Mouse (Mus musculus) stomach, embryonic 14.5 days (tissue): ENCODE data around the gene Iqsec2. TPM values are rescaled to one million over a fixed set of nuclear protein-coding genes. Genes with fewer than 3 reads are reported as not detected.
"Not testable (repeated sequence)": the region's sequence is repeated elsewhere in the genome, so short reads cannot be mapped to it uniquely, and the experiment has no call there.

Experiments used
- ATAC-seq: fragments of 200-750 bp; cut with Nextera tagmentation; 2 replicates; pipeline ENCODE4 v1.8.0; 2017; ENCODE audit warnings: low read depth, moderate TSS enrichment; ENCODE audit not compliant: insufficient number of reproducible peaks, insufficient read depth, low FRiP score
- H3K27ac ChIP-seq: fragments of 300-500 bp; sonication (generic); 2 replicates; pipeline ENCODE4 v1.5.1; 2014; ENCODE audit warnings: mild to moderate bottlenecking, low read length, moderate library complexity, mixed read lengths
- H3K27me3 ChIP-seq: fragments of 300-500 bp; sonication (generic); 2 replicates; pipeline ENCODE4 v1.6.1; 2014; ENCODE audit warnings: low read length, control low read depth, mixed read lengths; ENCODE audit not compliant: control insufficient read depth, insufficient read depth
- H3K36me3 ChIP-seq: fragments of 300-500 bp; sonication (generic); 2 replicates; pipeline ENCODE4 v1.6.1; 2014; ENCODE audit warnings: mild to moderate bottlenecking, control low read depth, low read length, moderate library complexity, mixed read lengths; ENCODE audit not compliant: control insufficient read depth, insufficient read depth
- H3K4me1 ChIP-seq: fragments of 300-500 bp; sonication (generic); 2 replicates; pipeline ENCODE4 v1.6.1; 2014; ENCODE audit warnings: low read length, control low read depth, mixed read lengths; ENCODE audit not compliant: control insufficient read depth, insufficient read depth
- H3K4me2 ChIP-seq: fragments of 300-500 bp; sonication (generic); replicated peaks from 2 replicates; pipeline ENCODE4 v1.6.1; 2014; ENCODE audit warnings: low read depth, low read length, control low read depth
- H3K4me3 ChIP-seq: fragments of 300-500 bp; sonication (generic); 2 replicates; pipeline ENCODE4 v1.5.1; 2014; ENCODE audit warnings: low read depth, low read length, control low read depth
- H3K9ac ChIP-seq: fragments of 300-500 bp; sonication (generic); replicated peaks from 2 replicates; pipeline ENCODE4 v1.6.1; 2014; ENCODE audit warnings: low read depth, mild to moderate bottlenecking, control low read depth, low read length, moderate library complexity, mixed read lengths
- H3K9me3 ChIP-seq: fragments of 300-500 bp; sonication (generic); 2 replicates; pipeline ENCODE4 v1.6.1; 2016; ENCODE audit warnings: low read depth, low read length, control low read depth; ENCODE audit not compliant: control insufficient read depth
- WGBS: fragments of 180-500 bp; shearing (Covaris S2); extraction: QIAGEN DNeasy Blood & Tissue Kit; methylation state at CpG from one replicate; pipeline ENCODE4 v1.1.7; 2014; 5-methylcytosine and 5-hydroxymethylcytosine counted together
- polyA plus RNA-seq: library from polyadenylated mRNA; unstranded; fragments of >200 nt; fragmentation: Nextera tagmentation; extraction: Ambion mirVana; gene quantifications from 2 replicates; pipeline ENCODE4 v1.2.1, GENCODE M21; 2014

Iqsec2 gene
- polyA plus RNA-seq, 1 experiment from 2014 or later = 4.8 TPM

DNA sequence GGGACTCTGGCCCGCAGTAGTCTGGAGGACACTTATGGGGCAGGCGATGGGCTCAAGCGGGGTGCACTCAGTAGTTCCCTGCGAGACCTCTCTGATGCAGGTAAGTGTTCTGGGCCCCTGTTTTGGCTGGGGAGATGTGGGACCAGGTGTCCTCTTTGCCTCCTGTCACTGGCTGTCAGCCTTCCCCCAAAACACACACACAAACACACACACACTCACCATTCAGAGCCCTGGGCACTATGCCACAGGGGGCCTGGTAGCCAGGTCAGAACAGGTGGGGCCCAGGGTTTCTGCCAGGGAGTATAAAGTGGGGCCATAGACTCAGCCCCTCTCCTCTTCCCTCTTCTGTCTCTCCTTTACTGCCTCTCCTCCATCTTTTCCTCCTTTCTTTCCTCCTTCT lies 77.7 kb downstream of the Iqsec2 start:
- Histone ChIP-seq H3K36me3 (no peaks in the 10 kb centered on the region; the same call in 1 of the 2 replicates), H3K4me2 (no peak overlapping the region), H3K27ac (no peak overlapping the region), H3K4me3 (no peak overlapping the region), H3K9ac (no peak overlapping the region), H3K9me3 (no peaks in the 10 kb centered on the region), H3K4me1 (no peaks in the 10 kb centered on the region), H3K27me3 (no peaks in the 10 kb centered on the region)
- WGBS = 70% methylated on average over 4 of the region's 4 CpGs
- ATAC-seq = no peak

DNA sequence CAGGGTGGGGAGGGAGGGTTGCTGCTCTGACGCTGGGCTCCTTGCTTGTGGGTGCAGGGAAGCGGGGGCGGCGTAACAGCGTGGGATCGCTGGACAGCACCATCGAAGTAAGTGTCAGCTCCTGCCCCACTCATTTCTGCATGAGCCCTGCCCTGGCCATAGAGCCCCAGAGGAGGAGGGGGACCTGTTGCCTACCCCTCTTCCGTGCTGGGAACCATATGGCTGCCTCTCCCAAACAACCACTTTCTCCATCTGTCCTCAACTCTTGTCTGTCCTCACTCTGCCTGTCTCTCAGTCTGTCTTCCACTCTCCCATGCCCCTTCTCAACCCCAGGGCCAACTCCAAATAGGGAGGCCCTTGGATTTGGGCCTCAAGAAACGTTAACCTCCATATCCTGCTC lies 78.2 kb downstream of the Iqsec2 start:
- Histone ChIP-seq H3K4me2 (no peak overlapping the region), H3K9ac (no peak overlapping the region), H3K27me3 (no peaks in the 10 kb centered on the region), H3K4me1 (no peaks in the 10 kb centered on the region), H3K9me3 (no peaks in the 10 kb centered on the region), H3K4me3 (no peak overlapping the region), H3K36me3 (no peaks in the 10 kb centered on the region; the same call in 1 of the 2 replicates), H3K27ac (no peak overlapping the region)
- 54% methylated on average over 9 of the region's 9 CpGs for WGBS
- no peak for ATAC-seq

DNA sequence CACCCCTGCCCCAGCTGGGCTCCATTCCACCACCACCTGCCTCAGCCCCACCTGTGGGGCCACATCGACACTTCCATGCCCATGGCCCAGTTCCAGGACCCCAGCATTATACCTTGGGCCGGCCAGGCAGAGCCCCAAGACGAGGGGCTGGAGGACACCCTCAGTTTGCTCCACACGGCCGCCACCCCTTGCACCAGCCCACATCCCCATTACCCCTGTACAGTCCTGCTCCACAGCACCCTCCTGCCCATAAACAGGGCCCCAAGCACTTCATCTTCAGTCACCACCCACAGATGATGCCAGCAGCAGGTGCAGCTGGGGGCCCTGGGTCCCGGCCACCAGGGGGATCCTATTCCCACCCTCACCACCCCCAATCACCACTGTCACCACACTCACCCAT lies 79.2 kb downstream of the Iqsec2 start:
- no peak for ATAC-seq
- Histone ChIP-seq H3K9ac (no peak overlapping the region), H3K36me3 (no peaks in the 10 kb centered on the region; the same call in 1 of the 2 replicates), H3K4me1 (no peaks in the 10 kb centered on the region), H3K4me3 (no peak overlapping the region), H3K27ac (no peak overlapping the region), H3K9me3 (no peaks in the 10 kb centered on the region), H3K4me2 (no peak overlapping the region), H3K27me3 (no peaks in the 10 kb centered on the region)
- WGBS = 84% methylated on average over 6 of the region's 6 CpGs

DNA sequence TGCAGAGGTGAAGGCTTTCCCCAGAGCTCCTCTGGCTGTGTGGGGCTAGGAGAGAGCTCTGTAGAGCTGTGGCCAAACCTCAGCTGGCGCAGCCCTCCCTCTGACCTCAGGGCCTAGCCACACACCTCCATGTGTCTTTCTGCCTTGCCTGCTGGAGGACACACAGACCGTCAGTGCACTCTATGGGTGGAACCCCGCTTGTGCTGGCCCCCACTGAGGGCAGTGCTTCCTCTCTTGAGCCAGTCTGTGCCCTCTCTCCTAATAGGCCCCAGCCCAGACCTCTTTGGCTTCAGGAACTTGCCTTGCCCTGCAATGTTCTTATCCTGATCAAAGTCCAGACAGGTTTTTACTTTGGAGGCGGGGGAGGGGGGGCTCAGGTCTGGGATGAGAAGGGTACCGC lies 80.2 kb downstream of the Iqsec2 start:
- H3K27ac ChIP-seq = no peak overlapping the region
- H3K36me3 ChIP-seq = no peaks in the 10 kb centered on the region; the same call in 1 of the 2 replicates
- no peak overlapping the region for H3K9ac ChIP-seq
- no peak overlapping the region for H3K4me3 ChIP-seq
- H3K4me1 ChIP-seq = no peaks in the 10 kb centered on the region
- H3K27me3 ChIP-seq = no peaks in the 10 kb centered on the region
- no peaks in the 10 kb centered on the region for H3K9me3 ChIP-seq
- WGBS = 67% methylated on average over 5 of the region's 5 CpGs
- no peak overlapping the region for H3K4me2 ChIP-seq
- peak; percentile 46; the same call in 1 of the 2 replicates for ATAC-seq

DNA sequence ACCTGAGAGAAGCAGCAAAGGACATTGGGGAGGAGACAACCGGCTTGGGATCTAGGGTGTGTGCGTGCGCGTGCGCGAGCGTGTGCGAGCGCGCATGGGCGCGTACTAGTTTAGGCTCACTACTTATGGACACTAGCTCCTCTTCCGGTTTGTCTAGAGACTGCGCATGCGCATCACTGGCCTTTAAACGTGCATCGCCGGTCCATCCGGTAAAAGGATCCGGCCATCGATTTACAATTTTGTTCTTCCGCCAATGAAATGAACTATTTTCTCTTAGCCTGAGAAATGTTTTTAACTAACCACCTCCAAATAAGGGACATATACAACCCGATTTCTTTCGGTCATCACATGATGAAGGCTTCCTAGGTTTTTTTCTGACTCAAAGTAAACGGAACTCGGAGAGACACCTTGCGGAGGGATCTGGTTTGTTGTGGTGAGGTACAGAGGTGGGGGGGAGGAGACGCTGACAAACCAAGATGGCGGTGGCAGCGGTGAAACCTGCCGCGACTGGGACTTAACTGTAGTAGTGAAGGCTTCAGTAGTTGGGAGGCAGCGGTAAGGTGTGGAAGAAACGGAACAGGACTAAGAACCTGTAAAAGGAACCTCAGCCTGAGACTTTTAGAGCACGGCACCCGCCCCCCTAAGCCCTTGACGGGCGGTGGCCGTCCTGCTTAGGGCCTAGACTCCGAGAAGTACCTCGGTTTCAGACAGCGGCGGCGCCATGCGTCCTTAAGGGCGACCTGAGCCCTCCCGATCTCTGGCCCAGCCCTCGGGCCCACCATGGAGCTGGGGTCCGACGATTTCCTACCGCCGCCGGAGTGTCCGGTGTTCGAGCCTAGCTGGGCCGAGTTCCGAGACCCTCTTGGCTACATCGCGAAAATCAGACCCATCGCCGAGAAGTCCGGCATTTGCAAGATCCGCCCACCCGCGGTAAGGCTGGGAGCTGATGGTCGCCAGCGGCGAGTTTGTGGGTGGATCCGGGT lies 89.0 kb downstream of the Iqsec2 start, which contains the start of gene Kdm5c:
Kdm5c (plus strand) TSS at position 240 of the 983 bp plus-strand sequence.
- peak within 1 kb of the TSS; percentile 67 for H3K27ac ChIP-seq
- peaks cover 7% of the 10 kb centered on the region for H3K36me3 ChIP-seq
- peak within 1 kb of the TSS; percentile 75 for H3K4me2 ChIP-seq
- peak; percentile 98 for ATAC-seq
- H3K27me3 ChIP-seq = no peaks in the 10 kb centered on the region
- under 1% methylated on average over 69 of the region's 69 CpGs for whole genome bisulfite sequencing
- peaks cover 7% of the 10 kb centered on the region; the same call in 1 of the 2 replicates for H3K4me1 ChIP-seq
- H3K9ac ChIP-seq = peak within 1 kb of the TSS; percentile 88
- H3K4me3 ChIP-seq = peak within 1 kb of the TSS; percentile 85
- no peaks in the 10 kb centered on the region for H3K9me3 ChIP-seq

DNA sequence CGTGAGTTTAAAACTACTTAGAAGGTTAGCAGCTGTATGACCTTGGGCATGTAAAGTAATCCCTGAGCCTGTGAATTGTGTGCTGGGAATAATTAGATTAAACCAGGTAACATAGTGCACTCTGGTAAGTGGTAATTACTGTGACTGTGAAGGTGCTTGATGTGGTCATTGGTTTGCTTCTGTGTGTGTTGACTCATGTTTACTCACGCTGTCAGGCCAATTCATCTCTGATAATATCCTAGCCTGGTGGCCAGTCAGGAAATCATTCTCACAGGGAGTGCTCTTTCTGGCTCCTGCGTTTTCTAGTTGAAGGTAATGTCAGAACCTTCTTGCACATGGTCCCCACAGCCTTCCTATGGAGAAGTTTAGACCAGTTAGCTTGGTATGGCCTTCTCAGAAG lies 90.1 kb downstream of the Iqsec2 start:
- peak overlapping the region; percentile 75 for H3K4me2 ChIP-seq
- H3K9ac ChIP-seq = peak overlapping the region; percentile 88
- no peaks in the 10 kb centered on the region for H3K27me3 ChIP-seq
- no peak overlapping the region for H3K27ac ChIP-seq
- peak overlapping the region; percentile 85 for H3K4me3 ChIP-seq
- peaks cover 7% of the 10 kb centered on the region for H3K36me3 ChIP-seq
- 11% methylated on average over 3 of the region's 3 CpGs for whole genome bisulfite sequencing
- no peak for ATAC-seq
- H3K9me3 ChIP-seq = no peaks in the 10 kb centered on the region
- H3K4me1 ChIP-seq = peaks cover 7% of the 10 kb centered on the region; the same call in 1 of the 2 replicates

DNA sequence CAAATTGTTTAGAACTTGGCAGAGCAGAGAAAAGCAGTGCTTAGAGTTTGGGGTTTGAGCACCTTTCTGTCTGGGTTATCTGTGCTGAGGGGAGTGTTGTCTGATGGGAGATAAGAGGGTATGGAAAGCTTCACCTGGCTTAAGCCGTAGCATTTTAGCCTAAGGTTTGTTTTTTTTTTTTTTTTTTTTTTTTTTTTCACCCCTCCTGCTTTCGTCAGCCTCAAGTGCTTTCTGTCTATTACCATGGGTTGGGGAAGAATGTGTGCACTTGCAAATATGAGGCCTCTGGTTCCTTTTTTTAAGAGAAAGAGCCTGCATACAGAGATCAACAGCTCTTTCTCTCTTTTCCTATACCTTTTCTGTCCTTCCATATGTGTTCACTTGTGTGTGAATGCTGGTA lies 91.7 kb downstream of the Iqsec2 start:
- no peak overlapping the region for H3K27ac ChIP-seq
- 75% methylated on average over 2 of the region's 2 CpGs for WGBS
- H3K27me3 ChIP-seq = no peaks in the 10 kb centered on the region
- H3K36me3 ChIP-seq = peaks cover 16% of the 10 kb centered on the region
- no peak overlapping the region for H3K9ac ChIP-seq
- peaks cover 7% of the 10 kb centered on the region; the same call in 1 of the 2 replicates for H3K4me1 ChIP-seq
- H3K4me3 ChIP-seq = no peak overlapping the region
- H3K9me3 ChIP-seq = no peaks in the 10 kb centered on the region
- peak overlapping the region; percentile 75; the same call in 1 of the 2 replicates for H3K4me2 ChIP-seq
- no peak for ATAC-seq

DNA sequence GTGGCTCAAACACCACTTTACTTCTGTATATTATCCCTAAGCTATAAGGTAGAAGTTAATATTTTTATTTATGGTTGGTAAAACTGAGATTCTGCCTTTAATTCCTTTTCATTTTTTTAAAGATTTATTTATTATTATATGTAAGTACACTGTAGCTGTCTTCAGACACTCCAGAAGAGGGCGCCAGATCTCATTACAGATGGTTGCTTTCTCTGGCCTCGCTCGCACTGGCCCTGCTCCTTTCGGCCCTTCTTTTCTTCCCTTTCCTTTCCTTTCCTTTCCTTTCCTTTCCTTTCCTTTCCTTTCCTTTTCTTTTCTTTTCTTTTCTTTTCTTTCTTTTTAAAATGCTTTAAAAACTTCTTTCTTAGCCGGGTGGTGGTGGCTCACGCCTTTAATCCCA lies 99.1 kb downstream of the Iqsec2 start:
- not testable (repeated sequence) for H3K27me3 ChIP-seq, H3K4me2 ChIP-seq, ATAC-seq, H3K4me3 ChIP-seq, H3K27ac ChIP-seq, H3K9me3 ChIP-seq, H3K9ac ChIP-seq, H3K4me1 ChIP-seq
- 82% methylated on average over 6 of the region's 6 CpGs for WGBS
- H3K36me3 ChIP-seq = peaks cover 53% of the 10 kb centered on the region
